Mouse (Mus musculus) heart, embryonic 10.5 days (tissue): ENCODE results near the gene Nav2. TPM values are rescaled to one million over a fixed set of nuclear protein-coding genes. Genes with fewer than 3 reads are reported as not detected.

ENCODE experiments used
- DNase-seq: peaks from one replicate; pipeline ENCODE4 v3.0.0-alpha.2; 2017; ENCODE audit warnings: low spot score
- H3K27ac ChIP-seq: fragments of 300-500 bp; sonication (generic); 2 replicates; pipeline ENCODE4 v1.5.1; 2016; ENCODE audit warnings: mild to moderate bottlenecking
- H3K27me3 ChIP-seq: fragments of 300-500 bp; sonication (generic); 2 replicates; pipeline ENCODE4 v1.6.1; 2016; ENCODE audit warnings: mild to moderate bottlenecking; ENCODE audit not compliant: poor library complexity, insufficient read depth, severe bottlenecking
- H3K36me3 ChIP-seq: fragments of 300-500 bp; sonication (generic); 2 replicates; pipeline ENCODE4 v1.6.1; 2016; ENCODE audit warnings: mild to moderate bottlenecking, moderate library complexity
- H3K4me1 ChIP-seq: fragments of 300-500 bp; sonication (generic); 2 replicates; pipeline ENCODE4 v1.6.1; 2016; ENCODE audit warnings: mild to moderate bottlenecking
- H3K4me3 ChIP-seq: fragments of 300-500 bp; sonication (generic); 2 replicates; pipeline ENCODE4 v1.5.1; 2016; ENCODE audit warnings: mild to moderate bottlenecking, moderate library complexity
- H3K9me3 ChIP-seq: fragments of 300-500 bp; sonication (generic); 2 replicates; pipeline ENCODE4 v1.6.1; 2016; ENCODE audit warnings: mild to moderate bottlenecking, moderate library complexity
- WGBS: fragments of 180-500 bp; shearing (Covaris S2); methylation state at CpG from one replicate; pipeline ENCODE4 v1.1.7; 2016; 5-methylcytosine and 5-hydroxymethylcytosine counted together
- polyA plus RNA-seq: library from polyadenylated mRNA; unstranded; fragments of >200 nt; fragmentation: Nextera tagmentation; extraction: Ambion mirVana; gene quantifications from 2 replicates; pipeline ENCODE4 v1.2.1, GENCODE M21; 2016

Gene Nav2
- polyA plus RNA-seq, 1 experiment from 2014 or later: 23.3 TPM

- Histone ChIP-seq H3K27me3 (no peaks in the 10 kb centered on the region; the same call in 1 of the 2 replicates), H3K4me1 (peaks cover 44% of the 10 kb centered on the region), H3K27ac (no peak overlapping the region), H3K4me3 (no peak overlapping the region), H3K36me3 (no peaks in the 10 kb centered on the region), H3K9me3 (no peaks in the 10 kb centered on the region)
- WGBS: 86% methylated on average over 8 of the region's 8 CpGs
- no peak for DNase-seq
Observed at GRCm38 (mm10) chr7:48998097-48998496, 89.6 kb downstream of the Nav2 start.

- no peaks in the 10 kb centered on the region for H3K9me3 ChIP-seq
- no peaks in the 10 kb centered on the region for H3K36me3 ChIP-seq
- H3K27me3 ChIP-seq: no peaks in the 10 kb centered on the region; the same call in 1 of the 2 replicates
- H3K27ac ChIP-seq: no peak overlapping the region
- H3K4me3 ChIP-seq: no peak overlapping the region
- no peak for DNase-seq
- peaks cover 47% of the 10 kb centered on the region for H3K4me1 ChIP-seq
- 67% methylated on average over 10 of the region's 10 CpGs for WGBS
Observed at GRCm38 (mm10) chr7:48998595-48998994, 90.1 kb downstream of the Nav2 start.

GRCm38 (mm10) chr7:49000816-49001215 lies 92.3 kb downstream of the Nav2 start:
- H3K27ac ChIP-seq: no peak overlapping the region
- 78% methylated on average over 3 of the region's 3 CpGs for WGBS

GRCm38 (mm10) chr7:49004402-49004801 lies 95.9 kb downstream of the Nav2 start:
- H3K27ac ChIP-seq: peak overlapping the region; percentile 6; the same call in 1 of the 2 replicates
- peaks cover 42% of the 10 kb centered on the region for H3K4me1 ChIP-seq
- DNase-seq: no peak
- H3K4me3 ChIP-seq: no peak overlapping the region
- H3K9me3 ChIP-seq: no peaks in the 10 kb centered on the region
- no peaks in the 10 kb centered on the region for H3K27me3 ChIP-seq
- WGBS: 43% methylated on average over 5 of the region's 5 CpGs
- no peaks in the 10 kb centered on the region for H3K36me3 ChIP-seq

More at GRCm38 (mm10) chr7:49000816-49001215, 92.3 kb downstream of the Nav2 start:
- Histone ChIP-seq H3K36me3 (no peaks in the 10 kb centered on the region), H3K27me3 (no peaks in the 10 kb centered on the region; the same call in 1 of the 2 replicates), H3K4me3 (no peak overlapping the region), H3K9me3 (no peaks in the 10 kb centered on the region), H3K4me1 (peaks cover 38% of the 10 kb centered on the region)
- no peak for DNase-seq

GRCm38 (mm10) chr7:49006886-49007285 lies 98.4 kb downstream of the Nav2 start:
- no peak for DNase-seq
- H3K27ac ChIP-seq: peak overlapping the region; percentile 56; the same call in 1 of the 2 replicates
- no peak overlapping the region for H3K4me3 ChIP-seq
- H3K9me3 ChIP-seq: no peaks in the 10 kb centered on the region
- H3K27me3 ChIP-seq: no peaks in the 10 kb centered on the region
- H3K36me3 ChIP-seq: no peaks in the 10 kb centered on the region
- H3K4me1 ChIP-seq: peaks cover 36% of the 10 kb centered on the region
- 62% methylated on average over 7 of the region's 7 CpGs for WGBS

- 84% methylated on average over 6 of the region's 6 CpGs for WGBS
- no peak overlapping the region for H3K4me3 ChIP-seq
- no peaks in the 10 kb centered on the region for H3K36me3 ChIP-seq
- H3K27ac ChIP-seq: no peak overlapping the region
- DNase-seq: no peak
- H3K9me3 ChIP-seq: no peaks in the 10 kb centered on the region
- H3K4me1 ChIP-seq: peaks cover 24% of the 10 kb centered on the region
- no peaks in the 10 kb centered on the region for H3K27me3 ChIP-seq
Observed at GRCm38 (mm10) chr7:49010739-49011138, 102.2 kb downstream of the Nav2 start.

- H3K27me3 ChIP-seq: no peaks in the 10 kb centered on the region
- no peaks in the 10 kb centered on the region for H3K9me3 ChIP-seq
- H3K36me3 ChIP-seq: no peaks in the 10 kb centered on the region
- H3K27ac ChIP-seq: no peak overlapping the region
- H3K4me3 ChIP-seq: no peak overlapping the region
- 62% methylated on average over 1 of the region's 1 CpGs for WGBS
- no peak for DNase-seq
- H3K4me1 ChIP-seq: peaks cover 17% of the 10 kb centered on the region
Observed at GRCm38 (mm10) chr7:49012027-49012426, 103.5 kb downstream of the Nav2 start.

GRCm38 (mm10) chr7:49014480-49014879 lies 106.0 kb downstream of the Nav2 start:
- DNase-seq: no peak
- Histone ChIP-seq H3K27ac (no peak overlapping the region), H3K4me1 (peaks cover 21% of the 10 kb centered on the region), H3K36me3 (no peaks in the 10 kb centered on the region), H3K27me3 (no peaks in the 10 kb centered on the region), H3K4me3 (no peak overlapping the region), H3K9me3 (no peaks in the 10 kb centered on the region)
- WGBS: 83% methylated on average over 10 of the region's 10 CpGs

- no peaks in the 10 kb centered on the region for H3K36me3 ChIP-seq
- H3K27ac ChIP-seq: no peak overlapping the region
- no peaks in the 10 kb centered on the region for H3K9me3 ChIP-seq
- peaks cover 21% of the 10 kb centered on the region for H3K4me1 ChIP-seq
- H3K4me3 ChIP-seq: no peak overlapping the region
- WGBS: 89% methylated on average over 6 of the region's 6 CpGs
- no peaks in the 10 kb centered on the region for H3K27me3 ChIP-seq
- DNase-seq: no peak
Observed at GRCm38 (mm10) chr7:49015297-49015696, 106.8 kb downstream of the Nav2 start.

GRCm38 (mm10) chr7:49016088-49016487 lies 107.6 kb downstream of the Nav2 start:
- Histone ChIP-seq H3K27me3 (no peaks in the 10 kb centered on the region), H3K4me1 (peaks cover 21% of the 10 kb centered on the region), H3K9me3 (no peaks in the 10 kb centered on the region), H3K36me3 (no peaks in the 10 kb centered on the region), H3K4me3 (no peak overlapping the region), H3K27ac (no peak overlapping the region)
- 76% methylated on average over 2 of the region's 2 CpGs for WGBS
- DNase-seq: no peak

GRCm38 (mm10) chr7:49017794-49018193 lies 109.3 kb downstream of the Nav2 start:
- H3K9me3 ChIP-seq: no peaks in the 10 kb centered on the region
- peaks cover 17% of the 10 kb centered on the region for H3K4me1 ChIP-seq
- no peak for DNase-seq
- WGBS: 79% methylated on average over 5 of the region's 5 CpGs
- H3K4me3 ChIP-seq: no peak overlapping the region
- no peak overlapping the region for H3K27ac ChIP-seq
- H3K27me3 ChIP-seq: no peaks in the 10 kb centered on the region
- no peaks in the 10 kb centered on the region for H3K36me3 ChIP-seq

- no peaks in the 10 kb centered on the region for H3K36me3 ChIP-seq
- no peaks in the 10 kb centered on the region for H3K9me3 ChIP-seq
- no peaks in the 10 kb centered on the region for H3K27me3 ChIP-seq
- H3K4me3 ChIP-seq: no peak overlapping the region
- H3K27ac ChIP-seq: no peak overlapping the region
- WGBS: 67% methylated on average over 7 of the region's 7 CpGs
- no peak for DNase-seq
- H3K4me1 ChIP-seq: peaks cover 12% of the 10 kb centered on the region; the same call in 1 of the 2 replicates
Observed at GRCm38 (mm10) chr7:49018478-49018914, 110.0 kb downstream of the Nav2 start.

- no peak for DNase-seq
- Histone ChIP-seq H3K9me3 (no peaks in the 10 kb centered on the region), H3K4me1 (peaks cover 29% of the 10 kb centered on the region), H3K27ac (no peak overlapping the region), H3K27me3 (no peaks in the 10 kb centered on the region; the same call in 1 of the 2 replicates), H3K36me3 (no peaks in the 10 kb centered on the region), H3K4me3 (no peak overlapping the region)
- WGBS: 75% methylated on average over 8 of the region's 8 CpGs
Observed at GRCm38 (mm10) chr7:49025026-49025815, 116.7 kb downstream of the Nav2 start.
